Mouse (Mus musculus): Measurements from ENCODE around the gene Col16a1. TPM values are rescaled to one million over a fixed set of nuclear protein-coding genes. Genes with fewer than 3 reads are reported as not detected.

The Col16a1 gene
- polyA plus RNA-seq, 1 experiment from 2014 or later: 30.4 TPM

DNA sequence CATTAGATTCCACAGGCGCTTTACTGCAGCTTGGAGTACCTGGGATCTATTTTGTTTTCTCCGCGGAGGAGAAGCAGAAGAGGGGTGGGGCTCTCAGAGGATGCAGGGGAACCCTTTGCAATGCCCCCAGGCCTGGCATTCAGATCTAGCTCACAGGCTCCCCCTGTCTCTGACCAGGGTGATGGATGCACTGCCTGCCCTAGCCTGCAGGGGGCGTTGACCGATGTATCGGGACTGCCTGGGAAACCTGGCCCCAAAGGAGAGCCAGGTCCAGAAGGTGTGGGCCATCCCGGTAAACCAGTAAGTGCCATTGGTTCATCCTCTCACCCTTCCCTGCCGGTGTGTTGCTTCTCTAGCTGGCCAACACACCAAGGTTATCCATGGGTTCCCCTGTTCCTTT lies 19.2 kb downstream of the Col16a1 start:
- no peaks in the 10 kb centered on the region for H3K36me3 ChIP-seq
- no peak overlapping the region for H3K4me2 ChIP-seq
- no peak for ATAC-seq (ENCODE audit: extremely low read depth, insufficient number of reproducible peaks, low FRiP score, low TSS enrichment)
- no peaks in the 10 kb centered on the region for H3K9me3 ChIP-seq
- 11% methylated on average over 8 of the region's 8 CpGs for WGBS
- peaks cover 11% of the 10 kb centered on the region for H3K27me3 ChIP-seq (replicated peaks)
- H3K4me3 ChIP-seq: no peak overlapping the region
- no peaks in the 10 kb centered on the region for H3K4me1 ChIP-seq
- no peak overlapping the region for H3K9ac ChIP-seq
- no peak overlapping the region for H3K27ac ChIP-seq (replicated peaks)

DNA sequence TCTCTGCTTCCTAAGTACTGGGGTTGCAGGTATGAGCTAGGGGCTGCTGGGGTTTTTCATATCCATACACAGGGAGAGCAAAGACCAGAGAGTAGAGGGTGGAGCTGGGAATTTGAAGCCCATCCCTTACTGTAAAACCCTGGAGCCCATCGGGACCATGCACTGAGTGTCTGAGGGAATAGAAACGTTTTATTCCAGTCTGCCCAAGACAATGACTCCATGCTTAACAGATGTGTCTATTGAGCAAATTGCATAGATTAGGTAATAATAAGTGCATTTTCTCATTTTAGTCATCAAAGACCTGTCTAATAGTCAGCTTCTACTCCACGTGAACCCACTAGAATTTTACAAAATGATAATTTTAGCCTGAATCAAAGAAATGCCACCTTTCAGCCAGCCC lies 22.9 kb downstream of the Col16a1 start:
- no peak overlapping the region for H3K4me2 ChIP-seq
- H3K36me3 ChIP-seq: no peaks in the 10 kb centered on the region; the same call in none of the 2 replicates
- no peak overlapping the region for H3K4me3 ChIP-seq
- no peak for ATAC-seq (ENCODE audit: extremely low read depth, insufficient number of reproducible peaks, low FRiP score, low TSS enrichment)
- no peaks in the 10 kb centered on the region; the same call in 1 of the 2 replicates for H3K4me1 ChIP-seq
- no peak overlapping the region for H3K9ac ChIP-seq
- H3K27me3 ChIP-seq (replicated peaks): peaks cover 12% of the 10 kb centered on the region
- no peaks in the 10 kb centered on the region for H3K9me3 ChIP-seq
- no peak overlapping the region for H3K27ac ChIP-seq (replicated peaks)
- WGBS: 61% methylated on average over 3 of the region's 3 CpGs

DNA sequence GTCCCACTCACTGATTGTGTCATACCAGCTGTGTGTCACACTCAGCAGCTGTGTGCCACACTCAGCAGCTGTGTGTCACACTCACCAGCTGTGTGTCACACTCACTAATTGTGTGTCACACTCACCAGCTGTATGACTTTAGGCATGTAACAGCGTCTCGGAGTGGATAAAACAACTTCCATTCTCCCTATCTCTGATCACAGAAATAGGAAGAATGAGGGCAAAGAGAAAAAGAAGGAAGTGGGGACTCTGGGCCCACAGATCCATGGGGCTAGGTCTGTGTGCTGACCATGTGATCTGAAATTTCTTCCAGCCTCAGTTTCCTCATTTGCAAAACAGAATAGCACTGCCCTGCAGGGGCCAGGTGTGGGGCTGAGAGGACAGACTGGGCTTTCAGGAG lies 24.1 kb downstream of the Col16a1 start:
- H3K9ac ChIP-seq: no peak overlapping the region
- no peak for ATAC-seq (ENCODE audit: extremely low read depth, insufficient number of reproducible peaks, low FRiP score, low TSS enrichment)
- no peaks in the 10 kb centered on the region for H3K9me3 ChIP-seq
- no peak overlapping the region for H3K27ac ChIP-seq (replicated peaks)
- no peaks in the 10 kb centered on the region; the same call in none of the 2 replicates for H3K36me3 ChIP-seq
- H3K27me3 ChIP-seq (replicated peaks): peaks cover 25% of the 10 kb centered on the region
- 73% methylated on average over 2 of the region's 2 CpGs for WGBS
- H3K4me2 ChIP-seq: no peak overlapping the region
- no peaks in the 10 kb centered on the region; the same call in 1 of the 2 replicates for H3K4me1 ChIP-seq
- H3K4me3 ChIP-seq: no peak overlapping the region

DNA sequence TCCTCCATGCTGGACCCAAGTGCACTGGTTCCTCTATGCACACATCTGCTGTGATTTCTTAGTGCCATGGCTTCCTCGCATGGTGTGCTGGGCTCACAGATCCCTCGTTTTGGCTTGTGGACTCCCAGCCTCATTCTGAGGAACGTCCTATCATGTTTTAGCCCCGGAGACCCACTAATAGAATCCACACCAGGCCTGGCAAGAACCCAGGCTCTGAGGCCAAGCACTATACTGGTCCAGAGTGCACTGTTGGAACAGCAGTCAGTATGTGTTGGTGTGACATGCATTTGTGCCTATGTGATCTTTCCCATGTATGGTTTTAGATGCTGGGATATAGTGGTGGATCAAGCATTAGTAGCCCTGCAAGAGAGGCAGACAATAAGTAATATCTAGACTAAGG lies 25.7 kb downstream of the Col16a1 start:
- no peak for ATAC-seq (ENCODE audit: extremely low read depth, insufficient number of reproducible peaks, low FRiP score, low TSS enrichment)
- no peak overlapping the region; the same call in 1 of the 2 replicates for H3K27ac ChIP-seq (replicated peaks)
- no peaks in the 10 kb centered on the region for H3K9me3 ChIP-seq
- H3K4me2 ChIP-seq: no peak overlapping the region
- peaks cover 41% of the 10 kb centered on the region for H3K27me3 ChIP-seq (replicated peaks)
- no peaks in the 10 kb centered on the region; the same call in none of the 2 replicates for H3K36me3 ChIP-seq
- H3K4me3 ChIP-seq: no peak overlapping the region
- 76% methylated on average over 4 of the region's 4 CpGs for WGBS
- no peak overlapping the region for H3K9ac ChIP-seq
- H3K4me1 ChIP-seq: no peaks in the 10 kb centered on the region; the same call in 1 of the 2 replicates

DNA sequence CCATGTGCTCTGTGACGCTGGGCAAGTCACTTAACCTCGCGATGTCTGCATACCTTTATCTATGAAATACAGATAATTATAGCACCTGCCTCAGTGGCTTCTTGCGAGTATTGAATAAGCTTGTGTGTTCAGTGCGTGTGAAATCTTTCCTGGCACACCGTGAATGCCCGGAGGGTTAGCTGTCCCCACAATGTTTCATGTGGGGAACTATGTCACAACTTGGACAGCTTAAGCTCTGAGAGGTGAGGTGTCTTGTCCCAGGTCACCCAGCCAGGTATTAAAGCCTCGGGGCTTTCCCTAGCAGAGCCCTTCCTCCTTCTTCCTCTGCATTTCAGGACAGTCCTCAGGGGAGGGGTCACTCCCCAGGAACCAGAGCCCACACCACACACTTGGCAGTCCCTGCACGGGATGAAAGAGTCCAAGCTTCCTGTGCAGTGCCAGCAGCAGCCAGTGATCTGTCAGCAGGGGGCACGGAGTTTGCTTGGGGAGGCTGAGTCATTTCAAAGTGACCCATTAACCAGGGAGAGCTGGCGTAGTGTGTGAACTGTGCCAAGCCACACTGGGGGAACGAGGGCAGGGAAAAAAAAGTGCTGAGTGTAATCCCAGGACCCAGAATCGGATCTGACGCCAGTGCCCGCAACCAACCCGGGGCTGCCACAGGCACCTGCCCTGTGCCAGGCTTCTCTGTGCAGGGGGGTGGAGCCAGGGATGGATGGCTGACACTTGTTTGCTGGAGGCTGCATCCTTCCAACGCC lies 27.3 kb downstream of the Col16a1 start:
- no peak for ATAC-seq (ENCODE audit: extremely low read depth, insufficient number of reproducible peaks, low FRiP score, low TSS enrichment)
- H3K4me2 ChIP-seq: no peak overlapping the region
- no peak overlapping the region for H3K4me3 ChIP-seq
- H3K27me3 ChIP-seq (replicated peaks): peaks cover 56% of the 10 kb centered on the region
- no peaks in the 10 kb centered on the region; the same call in 1 of the 2 replicates for H3K4me1 ChIP-seq
- no peak overlapping the region for H3K27ac ChIP-seq (replicated peaks)
- no peak overlapping the region for H3K9ac ChIP-seq
- 65% methylated on average over 17 of the region's 17 CpGs for WGBS
- H3K36me3 ChIP-seq: no peaks in the 10 kb centered on the region; the same call in none of the 2 replicates
- H3K9me3 ChIP-seq: no peaks in the 10 kb centered on the region

DNA sequence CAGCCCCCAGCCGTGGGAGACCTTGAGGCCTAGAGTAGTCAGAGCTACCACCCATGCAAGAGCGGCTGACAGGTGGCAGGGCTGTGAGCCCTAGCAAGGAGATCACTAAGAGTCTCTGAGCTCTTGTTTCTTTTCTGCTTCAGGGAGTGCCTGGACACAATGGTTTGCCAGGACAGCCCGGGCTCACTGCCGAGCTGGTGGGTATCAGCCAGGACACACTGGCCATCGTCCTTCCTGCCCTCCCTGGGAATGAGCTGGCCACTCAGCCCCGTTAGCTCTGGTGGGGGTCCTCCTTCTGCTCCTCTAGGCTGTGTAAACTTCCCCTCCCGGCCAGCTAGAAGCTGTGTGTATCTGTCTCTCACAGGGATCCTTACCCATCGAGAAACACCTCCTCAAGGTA lies 29.2 kb downstream of the Col16a1 start:
- Histone ChIP-seq H3K4me1 (peaks cover 13% of the 10 kb centered on the region), H3K27me3 (replicated peaks) (peaks cover 73% of the 10 kb centered on the region), H3K4me3 (no peak overlapping the region), H3K36me3 (no peaks in the 10 kb centered on the region; the same call in none of the 2 replicates), H3K4me2 (no peak overlapping the region), H3K27ac (replicated peaks) (no peak overlapping the region), H3K9me3 (no peaks in the 10 kb centered on the region), H3K9ac (no peak overlapping the region)
- WGBS: 54% methylated on average over 8 of the region's 8 CpGs
- ATAC-seq (ENCODE audit: extremely low read depth, insufficient number of reproducible peaks, low FRiP score, low TSS enrichment): no peak

DNA sequence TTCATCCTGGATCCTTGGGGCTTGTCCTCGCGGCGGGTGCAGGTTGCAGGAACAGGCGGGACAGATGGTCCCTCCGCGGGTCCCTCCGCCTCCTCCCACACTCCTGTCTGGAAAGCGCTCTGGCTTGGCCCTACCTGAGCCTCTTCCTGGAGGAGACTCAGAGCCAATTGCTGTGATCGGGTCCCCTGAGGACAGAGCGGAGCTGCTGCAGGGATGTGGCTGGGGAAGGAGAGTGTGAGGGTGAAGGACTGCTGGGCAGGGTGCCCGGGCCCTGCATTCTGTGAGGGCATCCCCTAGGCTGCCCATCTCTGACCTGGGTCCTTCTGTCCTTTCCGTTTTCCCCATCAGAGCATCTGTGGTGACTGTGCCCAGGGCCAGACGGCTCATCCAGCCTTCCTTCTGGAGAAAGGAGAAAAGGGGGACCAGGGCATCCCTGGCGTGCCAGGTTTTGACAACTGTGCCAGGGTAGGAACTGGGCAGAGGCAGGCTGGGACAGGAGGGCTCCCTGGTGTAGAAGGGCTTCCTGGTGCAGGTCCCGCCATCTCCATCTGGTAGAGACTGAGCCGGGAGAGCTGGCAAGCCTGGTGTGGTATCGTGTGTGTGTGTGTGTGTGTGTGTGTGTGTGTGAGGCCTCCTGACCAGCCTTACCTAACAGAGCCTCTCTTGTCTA lies 31.3 kb downstream of the Col16a1 start:
- H3K9me3 ChIP-seq: no peaks in the 10 kb centered on the region
- no peak overlapping the region for H3K27ac ChIP-seq (replicated peaks)
- H3K4me2 ChIP-seq: no peak overlapping the region
- H3K27me3 ChIP-seq (replicated peaks): peaks cover 91% of the 10 kb centered on the region
- no peaks in the 10 kb centered on the region; the same call in none of the 2 replicates for H3K36me3 ChIP-seq
- 52% methylated on average over 17 of the region's 17 CpGs for WGBS
- ATAC-seq (ENCODE audit: extremely low read depth, insufficient number of reproducible peaks, low FRiP score, low TSS enrichment): no peak
- no peak overlapping the region for H3K4me3 ChIP-seq
- H3K9ac ChIP-seq: no peak overlapping the region
- H3K4me1 ChIP-seq: peaks cover 19% of the 10 kb centered on the region

DNA sequence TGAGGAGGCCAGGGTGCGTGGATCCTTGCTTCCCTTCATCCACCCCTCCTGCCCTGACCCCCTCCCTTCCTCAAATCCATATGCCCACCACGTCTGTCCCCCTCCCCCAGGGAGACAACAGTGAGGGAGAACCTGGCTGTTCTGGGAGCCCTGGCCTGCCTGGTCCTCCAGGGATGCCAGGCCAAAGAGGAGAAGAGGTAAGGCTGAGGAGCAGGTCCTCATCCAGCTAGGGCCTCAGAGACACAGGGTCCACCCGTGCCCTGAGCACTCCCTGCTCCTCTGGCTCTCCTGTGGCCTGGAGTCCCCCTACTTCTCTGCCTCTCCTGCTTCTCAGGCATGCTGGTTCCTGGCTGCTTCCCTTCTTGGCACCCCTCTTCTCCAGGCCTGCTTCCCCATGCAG lies 31.9 kb downstream of the Col16a1 start:
- peaks cover 88% of the 10 kb centered on the region for H3K27me3 ChIP-seq (replicated peaks)

DNA sequence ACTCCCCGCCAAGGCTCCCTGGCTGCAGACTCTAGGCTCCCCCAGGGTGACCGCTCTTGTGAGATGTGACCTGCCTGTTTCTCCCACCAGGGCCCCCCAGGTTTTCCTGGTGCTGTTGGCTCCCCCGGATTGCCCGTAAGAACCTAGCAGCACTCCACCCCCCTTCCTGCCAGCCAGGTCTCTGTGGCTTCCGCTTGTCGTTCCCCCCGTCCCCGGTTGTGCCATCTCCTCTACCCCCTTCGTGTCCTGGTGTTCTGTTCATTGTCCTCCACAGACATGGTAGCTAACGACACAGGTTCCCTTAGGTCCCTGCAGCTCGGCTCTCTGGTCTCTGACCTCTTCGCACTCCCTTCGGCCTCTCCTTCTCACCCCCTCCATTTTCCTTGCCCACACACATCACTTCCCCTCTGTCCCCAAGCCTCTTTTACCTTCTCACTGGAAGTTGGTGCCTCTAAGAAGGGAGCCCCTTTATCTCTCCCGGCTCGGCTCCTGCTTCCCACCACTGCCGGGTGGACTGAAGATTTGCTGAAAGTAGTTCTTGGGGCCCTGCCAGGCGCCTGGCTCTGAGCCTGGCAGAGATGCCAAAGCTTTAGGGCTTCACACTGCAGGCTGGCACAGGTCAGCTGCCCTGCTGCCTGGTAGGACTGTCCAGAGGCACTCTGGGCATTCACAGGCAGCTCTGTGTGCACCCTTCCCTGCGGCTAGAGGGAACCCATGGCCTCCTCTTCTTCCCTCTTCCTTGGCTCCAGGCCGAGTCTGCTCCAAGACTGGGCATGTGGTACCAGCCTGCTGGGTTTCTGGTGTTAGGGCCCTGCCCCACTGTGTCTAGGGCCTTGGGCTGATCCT lies 33.9 kb downstream of the Col16a1 start:
- H3K27me3 ChIP-seq (replicated peaks): peaks cover 83% of the 10 kb centered on the region
- ATAC-seq (ENCODE audit: extremely low read depth, insufficient number of reproducible peaks, low FRiP score, low TSS enrichment): no peak
- peak overlapping the region; percentile 15; the same call in 1 of the 2 replicates for H3K27ac ChIP-seq (replicated peaks)
- H3K36me3 ChIP-seq: no peaks in the 10 kb centered on the region
- H3K4me1 ChIP-seq: peaks cover 31% of the 10 kb centered on the region
- 48% methylated on average over 19 of the region's 19 CpGs for WGBS
- no peak overlapping the region for H3K4me2 ChIP-seq
- H3K9me3 ChIP-seq: no peaks in the 10 kb centered on the region
- no peak overlapping the region for H3K4me3 ChIP-seq
- H3K9ac ChIP-seq: peak overlapping the region; percentile 26; the same call in 1 of the 2 replicates

More for the DNA sequence above, 31.9 kb downstream of the Col16a1 start:
- peaks cover 25% of the 10 kb centered on the region for H3K4me1 ChIP-seq
- H3K36me3 ChIP-seq: no peaks in the 10 kb centered on the region; the same call in 1 of the 2 replicates
- H3K27ac ChIP-seq (replicated peaks): no peak overlapping the region
- no peaks in the 10 kb centered on the region for H3K9me3 ChIP-seq
- 48% methylated on average over 3 of the region's 3 CpGs for WGBS
- no peak overlapping the region for H3K4me3 ChIP-seq
- no peak overlapping the region for H3K4me2 ChIP-seq
- H3K9ac ChIP-seq: no peak overlapping the region
- ATAC-seq (ENCODE audit: extremely low read depth, insufficient number of reproducible peaks, low FRiP score, low TSS enrichment): no peak

DNA sequence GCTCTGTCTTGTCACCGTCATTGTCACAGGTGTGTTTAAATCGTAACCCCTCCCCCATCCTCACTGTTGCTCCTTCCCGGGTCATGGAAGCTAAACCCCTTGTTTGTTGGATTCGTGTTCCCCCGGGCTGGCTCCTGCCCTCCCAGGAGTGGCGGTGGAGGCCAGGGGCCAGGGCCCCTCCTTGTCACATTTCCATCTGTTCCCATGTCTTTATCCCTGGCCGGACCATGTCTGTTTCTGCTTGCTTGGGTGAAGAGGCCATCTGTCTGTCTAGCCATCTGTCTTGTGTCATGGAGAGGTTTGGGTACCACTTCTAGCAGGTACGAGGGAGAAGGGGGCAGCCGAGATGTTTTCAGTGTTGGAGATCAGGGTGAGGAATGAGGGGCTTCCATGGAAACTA lies 34.6 kb downstream of the Col16a1 start:
- no peaks in the 10 kb centered on the region for H3K36me3 ChIP-seq
- peaks cover 31% of the 10 kb centered on the region for H3K4me1 ChIP-seq
- no peak overlapping the region for H3K9ac ChIP-seq
- H3K9me3 ChIP-seq: no peaks in the 10 kb centered on the region
- H3K27me3 ChIP-seq (replicated peaks): peaks cover 83% of the 10 kb centered on the region
- 48% methylated on average over 9 of the region's 9 CpGs for WGBS
- H3K27ac ChIP-seq (replicated peaks): no peak overlapping the region
- no peak for ATAC-seq (ENCODE audit: extremely low read depth, insufficient number of reproducible peaks, low FRiP score, low TSS enrichment)
- no peak overlapping the region for H3K4me3 ChIP-seq
- H3K4me2 ChIP-seq: no peak overlapping the region
